Mouse (Mus musculus) left cerebral cortex, postnatal 25 days (tissue): ENCODE data around the gene Sun3. TPM values are rescaled to one million over a fixed set of nuclear protein-coding genes. Genes with fewer than 3 reads are reported as not detected.
A peak's percentile ranks its signal among the peaks of the same experiment; 100 is the strongest.

Experiments used
- DNase-seq, 2 experiments: peaks; one replicate each; pipeline ENCODE4 v3.0.0; 2022; ENCODE audit warnings: low spot score in 2 of 2, mixed read lengths in 1 of 2
- intact Hi-C: fragments of 180-260 bp; cut with DNase I; formaldehyde crosslinking; loops from one replicate; pipeline ENCODE4 v1.15.1; 2025
- total RNA-seq, 2 experiments: library from RNA; stranded (reverse); gene quantifications; 2 replicates each; pipeline ENCODE4 v1.2.3; 2021

The Sun3 gene
- total RNA-seq, 2 experiments from 2014 or later, result 0.30 TPM; not detected in 1

GRCm38 (mm10) chr11:9008761-9009160 lies 40.0 kb downstream of the Sun3 start:
- no peak for DNase-seq
- intact Hi-C loops, result no loop called here

GRCm38 (mm10) chr11:8988084-8988483 lies 60.7 kb downstream of the Sun3 start:
- DNase-seq, result peak in 1 of 2 experiments; percentile 11
- intact Hi-C loops, result no loop called here

DNA sequence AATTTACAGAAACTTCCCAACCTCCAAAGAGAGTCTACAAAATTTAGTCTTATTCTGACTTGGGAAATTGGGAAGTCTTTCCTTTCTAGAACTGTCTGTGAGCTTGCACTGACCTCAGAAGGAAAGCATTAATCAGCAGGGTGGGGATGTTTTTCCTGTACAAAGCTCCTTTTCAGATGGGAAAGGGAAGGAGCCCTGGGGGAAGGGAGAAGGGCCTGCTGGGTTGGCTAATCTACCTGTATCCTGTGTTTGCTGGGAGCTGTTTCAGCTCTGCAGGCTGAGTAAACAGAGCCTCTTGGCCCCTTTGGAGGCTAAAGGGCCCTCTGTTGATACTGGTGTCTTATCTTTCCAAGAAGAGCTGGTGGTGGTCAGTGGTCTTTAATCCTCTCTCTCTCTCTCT lies 62.7 kb downstream of the Sun3 start:
- no peak for DNase-seq
- intact Hi-C loops, result no loop called here

DNA sequence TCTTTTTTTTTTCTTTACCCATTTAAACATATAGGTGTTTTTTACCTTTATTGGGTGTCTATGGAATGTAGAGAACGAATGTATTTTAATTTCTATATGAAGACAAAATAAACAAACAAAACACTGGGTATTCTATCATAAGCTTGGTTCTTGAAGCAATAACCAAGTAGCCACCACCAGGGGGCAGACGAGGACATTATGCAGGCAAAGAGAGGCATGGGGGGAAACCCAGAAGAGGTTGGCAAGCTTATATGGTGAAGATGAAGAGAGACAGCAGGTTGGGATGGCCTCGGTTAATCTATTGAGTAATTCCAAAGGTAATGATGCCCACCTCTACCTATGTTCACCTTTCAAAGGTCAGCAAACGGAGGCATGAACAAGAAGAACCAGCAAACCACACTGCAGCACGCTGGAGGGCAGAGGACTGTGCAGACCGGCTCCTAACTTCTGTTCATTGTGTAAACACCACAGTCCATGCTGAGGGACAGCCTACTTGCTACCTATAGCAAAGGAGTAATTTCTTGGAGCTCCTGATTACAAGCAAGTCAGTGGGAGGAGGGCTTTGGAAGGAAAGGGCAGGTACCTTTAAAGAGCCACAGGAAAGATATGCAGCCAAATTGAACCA lies 65.4 kb downstream of the Sun3 start:
- intact Hi-C loops, result loop anchor here (1.0 kb wide), 1 partner anchor 153 kb away; no protein-coding TSS in a partner anchor

GRCm38 (mm10) chr11:8978154-8978553 lies 70.6 kb downstream of the Sun3 start:
- no peak for DNase-seq
- intact Hi-C loops, result no loop called here

More for the DNA sequence above, 65.4 kb downstream of the Sun3 start:
- DNase-seq, result peak; percentile 59 to 64

DNA sequence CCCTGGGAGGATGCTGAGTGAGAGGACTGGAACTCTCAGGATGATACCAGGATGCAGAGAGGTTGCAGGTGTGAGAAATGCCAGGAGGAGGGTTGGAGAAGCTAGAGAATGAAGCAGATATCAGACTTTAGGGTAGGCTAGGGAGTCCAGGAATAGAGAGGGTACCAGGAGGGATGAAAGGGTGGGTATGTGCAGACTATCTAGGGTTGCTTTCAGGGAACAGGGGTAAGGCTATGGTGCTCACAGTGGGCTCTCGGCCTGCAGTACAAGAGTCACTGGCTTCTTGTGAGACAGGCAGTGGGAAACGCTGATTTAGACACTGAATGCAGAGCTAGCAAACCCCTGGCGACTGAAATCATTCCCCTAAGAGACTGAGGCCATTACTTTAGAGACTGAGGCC lies 75.6 kb downstream of the Sun3 start, which contains the start of gene Pkd1l1:
Pkd1l1 (minus strand) TSS at position 101 of the 400 bp plus-strand sequence.
- intact Hi-C loops, result no loop called here
- DNase-seq, result no peak

GRCm38 (mm10) chr11:8972093-8972492 lies 76.7 kb downstream of the Sun3 start:
- no peak for DNase-seq
- intact Hi-C loops, result no loop called here

GRCm38 (mm10) chr11:8970509-8970908 lies 78.3 kb downstream of the Sun3 start:
- intact Hi-C loops, result no loop called here
- DNase-seq, result no peak

DNA sequence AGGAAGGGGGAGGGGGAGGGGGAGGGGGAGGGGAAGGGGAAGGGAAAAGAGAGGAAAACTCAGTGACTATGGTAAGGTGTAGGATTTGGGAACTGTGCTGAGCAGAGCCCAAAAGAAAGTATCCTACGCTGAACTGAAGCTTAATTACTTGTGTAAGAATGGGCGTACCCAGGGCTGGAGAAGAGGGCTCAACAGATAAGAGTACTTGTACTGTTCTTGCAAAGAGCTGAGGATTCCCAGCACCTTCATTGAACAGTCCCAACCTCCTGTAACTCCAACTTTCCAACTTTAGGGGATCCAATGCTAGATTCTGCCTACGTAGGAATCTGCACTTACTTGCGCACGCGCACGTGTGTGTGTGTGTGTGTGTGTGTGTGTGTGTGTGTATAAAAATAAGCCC lies 80.7 kb downstream of the Sun3 start:
- intact Hi-C loops, result no loop called here
- DNase-seq, result no peak

Other genes with a start within 250 kb of the Sun3 start
- gene Pkd1l1, start 75.7 kb downstream of the Sun3 start, total RNA-seq, result not detected
- gene Hus1, start 37.8 kb downstream of the Sun3 start, total RNA-seq, result 10 to 100 TPM; 11.0 to 13.6 TPM
- gene Gm11992, start 397 bp downstream of the Sun3 start, total RNA-seq, result under 1 TPM; 0.62 to 0.66 TPM
- 1 to 10 TPM; 2.2 to 2.5 TPM for gene Upp1, start 69.1 kb upstream of the Sun3 start, total RNA-seq
- under 1 TPM; 0.05 TPM for gene Abca13, start 143.0 kb upstream of the Sun3 start, total RNA-seq